Mouse (Mus musculus): ENCODE data around the gene Gps1. TPM values are rescaled to one million over a fixed set of nuclear protein-coding genes. Genes with fewer than 3 reads are reported as not detected.
"Not testable (repeated sequence)": the region's sequence is repeated elsewhere in the genome, so short reads cannot be mapped to it uniquely, and the experiment has no call there.

The Gps1 gene
- total and polyA plus RNA-seq, 3 experiments: 173 to 266 (median 219) TPM

GRCm38 (mm10) chr11:120831659-120832440 lies 47.8 kb downstream of the Gps1 start:
- Histone ChIP-seq H3K9me3 (replicated peaks; ENCODE audit: insufficient read depth, low read length) (no peaks in the 10 kb centered on the region), H3K27me3 (ENCODE audit: control insufficient read depth in 1 of 2, insufficient read depth in 2 of 2, low read length in 2 of 2) (no peaks in the 10 kb centered on the region), H3K4me1 (ENCODE audit: control insufficient read depth in 1 of 2, insufficient read depth in 2 of 2, low read length in 2 of 2) (peaks cover 0 to 3% of the 10 kb centered on the region in 2 experiments; a peak in 1 of 4 replicates), H3K36me3 (ENCODE audit: control insufficient read depth in 1 of 2, insufficient read depth in 2 of 2, low read length in 2 of 2) (peaks cover 0 to 2% of the 10 kb centered on the region in 2 experiments; a peak in 1 of 4 replicates), H3K9ac (ENCODE audit: control insufficient read depth, low read depth, low read length, poor library complexity, severe bottlenecking) (no peak overlapping the region), H3K79me2 (ENCODE audit: control insufficient read depth, insufficient read depth, low read length, poor library complexity) (no peaks in the 10 kb centered on the region), H3K4me3 (ENCODE audit: control insufficient read depth in 1 of 2, insufficient read depth in 1 of 2, low read depth in 2 of 2, low read length in 2 of 2) (no peak overlapping the region), H3K27ac (ENCODE audit: control insufficient read depth, low read depth, low read length) (no peak overlapping the region)
- TF ChIP-seq USF2 (IDR thresholded peaks at IDR 0.05; ENCODE audit: borderline replicate concordance in 1 of 2, insufficient read depth in 1 of 2, low read depth in 1 of 2, low read length in 2 of 2) (no peak), CHD1 (IDR thresholded peaks at IDR 0.05; ENCODE audit: low read depth, low read length) (no peak), ZNF384 (IDR thresholded peaks at IDR 0.05; ENCODE audit: low read depth, low read length) (no peak), ETS1 (IDR thresholded peaks at IDR 0.05; ENCODE audit: low read depth, low read length) (no peak), MAZ (IDR thresholded peaks at IDR 0.05; ENCODE audit: low read depth, low read length) (no peak), GABPA (IDR thresholded peaks at IDR 0.05; ENCODE audit: low read depth, low read length) (no peak)
- no peak for DNase-seq (ENCODE audit: low read depth, low spot score)

DNA sequence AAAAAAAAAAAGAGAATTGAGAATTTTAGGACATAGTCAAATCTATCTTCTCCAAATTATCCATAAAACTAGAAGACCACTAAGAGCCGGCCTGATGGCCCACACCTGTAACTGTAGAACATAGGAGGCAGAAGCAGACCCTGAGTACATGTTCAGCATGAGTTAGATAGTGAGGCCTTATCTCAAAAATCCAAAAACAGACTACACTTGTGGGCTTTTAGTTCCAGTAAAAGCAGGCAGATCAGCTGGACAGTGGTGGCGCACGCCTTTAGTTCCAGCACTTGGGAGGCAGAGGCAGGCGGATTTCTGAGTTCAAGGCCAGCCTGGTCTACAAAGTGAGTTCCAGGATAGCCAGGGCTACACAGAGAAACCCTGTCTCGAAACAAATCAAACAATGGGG lies 48.9 kb downstream of the Gps1 start:
- H3K9me3 ChIP-seq (replicated peaks; ENCODE audit: insufficient read depth, low read length); H3K27me3 ChIP-seq (ENCODE audit: control insufficient read depth in 1 of 2, insufficient read depth in 2 of 2, low read length in 2 of 2); H3K36me3 ChIP-seq (ENCODE audit: control insufficient read depth in 1 of 2, insufficient read depth in 2 of 2, low read length in 2 of 2); H3K79me2 ChIP-seq (ENCODE audit: control insufficient read depth, insufficient read depth, low read length, poor library complexity); H3K4me1 ChIP-seq (ENCODE audit: control insufficient read depth in 1 of 2, insufficient read depth in 2 of 2, low read length in 2 of 2); H3K4me3 ChIP-seq (ENCODE audit: control insufficient read depth in 1 of 2, insufficient read depth in 1 of 2, low read depth in 2 of 2, low read length in 2 of 2); H3K9ac ChIP-seq (ENCODE audit: control insufficient read depth, low read depth, low read length, poor library complexity, severe bottlenecking); H3K27ac ChIP-seq (ENCODE audit: control insufficient read depth, low read depth, low read length): not testable (repeated sequence)
- TF ChIP-seq TCF12 (IDR thresholded peaks at IDR 0.05; ENCODE audit: low read depth, low read length): peak; percentile 54; the same call in 1 of the 2 replicates
- TF ChIP-seq TAL1 (IDR thresholded peaks at IDR 0.05; ENCODE audit: low read length): peak; percentile 32
- TF ChIP-seq ETS1 (IDR thresholded peaks at IDR 0.05; ENCODE audit: low read depth, low read length): 0 out of 2 replicates have a peak, but pooled peaks have one; percentile 32
- peak; percentile 73 for TF ChIP-seq TBP (IDR thresholded peaks at IDR 0.05; ENCODE audit: low read depth, low read length)
- peak; percentile 45; the same call in 1 of the 2 replicates for TF ChIP-seq GATA1 (IDR thresholded peaks at IDR 0.05; ENCODE audit: low read depth, low read length)
- TF ChIP-seq EP300 (IDR thresholded peaks at IDR 0.05; ENCODE audit: low read depth in 1 of 2, low read length in 2 of 2): peak; percentile 7 to 29; a peak in 1 of 4 replicates
- peak; percentile 44 for DNase-seq (ENCODE audit: low read depth, low spot score)
